Mouse (Mus musculus) MEL (cell line): ENCODE data around the gene Oat.

Experiments
- CTCF ChIP-seq, 3 experiments: IDR thresholded peaks in 2 of 3; conservative IDR thresholded peaks in 1 of 3; 2 replicates each; pipeline ENCODE4 v1.5.1; 2011 to 2012; ENCODE audit warnings: low read length in 3 of 3, low read depth in 2 of 3, mild to moderate bottlenecking in 2 of 3, improper control_type of control experiment in 1 of 3, inconsistent platforms in 1 of 3, mixed read lengths in 1 of 3, moderate library complexity in 1 of 3; ENCODE audit not compliant: control insufficient read depth in 1 of 3, insufficient read depth in 1 of 3, poor library complexity in 1 of 3, severe bottlenecking in 1 of 3
- ELF1 ChIP-seq: IDR thresholded peaks from 2 replicates; pipeline ENCODE4 v1.6.1; 2014; ENCODE audit warnings: low read depth, mild to moderate bottlenecking, inconsistent platforms, low read length, improper control_type of control experiment, moderate library complexity
- MAX ChIP-seq: IDR thresholded peaks from 2 replicates; pipeline ENCODE4 v1.6.1; 2011; ENCODE audit warnings: low read length, improper control_type of control experiment
- MEF2A ChIP-seq: IDR thresholded peaks from 2 replicates; pipeline ENCODE4 v1.6.1; 2014; ENCODE audit warnings: low read depth, mild to moderate bottlenecking, inconsistent platforms, low read length, improper control_type of control experiment; ENCODE audit not compliant: poor library complexity, insufficient replicate concordance, severe bottlenecking; ENCODE audit errors: extremely low read depth
- MYB ChIP-seq: IDR thresholded peaks from 2 replicates; pipeline ENCODE4 v1.6.1; 2011; ENCODE audit warnings: mild to moderate bottlenecking, low read depth, low read length, improper control_type of control experiment
- POLR2A ChIP-seq, 2 experiments: IDR thresholded peaks; 2 replicates each; pipeline ENCODE4 v1.6.1; 2011 to 2012; ENCODE audit warnings: low read length in 2 of 2, mild to moderate bottlenecking in 2 of 2, control low read depth in 1 of 2, improper control_type of control experiment in 1 of 2, low read depth in 1 of 2, moderate library complexity in 1 of 2; ENCODE audit not compliant: control insufficient read depth in 1 of 2, insufficient read depth in 1 of 2, poor library complexity in 1 of 2
- SMC3 ChIP-seq: IDR thresholded peaks from 2 replicates; pipeline ENCODE4 v1.6.1; 2011; ENCODE audit warnings: low read depth, low read length, improper control_type of control experiment
- TAL1 ChIP-seq: IDR thresholded peaks from 2 replicates; pipeline ENCODE4 v1.6.1; 2012; ENCODE audit warnings: mild to moderate bottlenecking, inconsistent platforms, low read length, moderate library complexity, mixed read lengths
- TBP ChIP-seq: IDR thresholded peaks from 2 replicates; pipeline ENCODE4 v1.8.0; 2011; ENCODE audit warnings: low read depth, low read length, improper control_type of control experiment
- TCF12 ChIP-seq: IDR thresholded peaks from 2 replicates; pipeline ENCODE4 v1.6.1; 2014; ENCODE audit warnings: low read depth, mild to moderate bottlenecking, inconsistent platforms, low read length, improper control_type of control experiment, moderate library complexity
- USF1 ChIP-seq: IDR thresholded peaks from 2 replicates; pipeline ENCODE4 v1.6.1; 2014; ENCODE audit warnings: low read depth, mild to moderate bottlenecking, inconsistent platforms, low read length, improper control_type of control experiment, moderate library complexity
- USF2 ChIP-seq, 2 experiments: IDR thresholded peaks; 2 replicates each; pipeline ENCODE4 v1.6.1; 2011 to 2012; ENCODE audit warnings: improper control_type of control experiment in 2 of 2, low read length in 2 of 2, borderline replicate concordance in 1 of 2, inconsistent platforms in 1 of 2, low read depth in 1 of 2, mild to moderate bottlenecking in 1 of 2; ENCODE audit not compliant: insufficient read depth in 1 of 2
- ZC3H11A ChIP-seq: IDR thresholded peaks from 2 replicates; pipeline ENCODE4 v1.6.1; 2012; ENCODE audit warnings: low read depth, mild to moderate bottlenecking, inconsistent platforms, low read length, improper control_type of control experiment
- ZMIZ1 ChIP-seq: IDR thresholded peaks from 2 replicates; pipeline ENCODE4 v1.6.1; 2012; ENCODE audit warnings: low read depth, mild to moderate bottlenecking, inconsistent platforms, low read length, improper control_type of control experiment, moderate library complexity

GRCm38 (mm10) chr7:132559138-132559766, 16.9 kb downstream of the Oat start:
- TF ChIP-seq CTCF (IDR thresholded peaks at IDR 0.05 in 2 of 3, conservative IDR thresholded peaks at IDR 0.05 in 1 of 3; ENCODE audit: control insufficient read depth in 1 of 3, insufficient read depth in 1 of 3, low read depth in 2 of 3, low read length in 3 of 3, poor library complexity in 1 of 3, severe bottlenecking in 1 of 3), result no peak
- TF ChIP-seq USF1, result no peak
- TF ChIP-seq MAX, result no peak
- no peak for TF ChIP-seq MYB
- no peak for TF ChIP-seq USF2 (IDR thresholded peaks at IDR 0.05; ENCODE audit: borderline replicate concordance in 1 of 2, insufficient read depth in 1 of 2, low read depth in 1 of 2, low read length in 2 of 2)
- no peak for TF ChIP-seq ZC3H11A
- TF ChIP-seq ZMIZ1, result no peak
- no peak for TF ChIP-seq TBP
- TF ChIP-seq ELF1, result no peak
- no peak for TF ChIP-seq TCF12
- TF ChIP-seq SMC3, result no peak
- no peak for TF ChIP-seq POLR2A (IDR thresholded peaks at IDR 0.05; ENCODE audit: control insufficient read depth in 1 of 2, insufficient read depth in 1 of 2, low read depth in 1 of 2, low read length in 2 of 2, poor library complexity in 1 of 2)
- no peak for TF ChIP-seq MEF2A
- no peak for TF ChIP-seq TAL1
